In genomic region chr1:160290242-160290641, GRCm38 (mm10) we compare ENCODE assay signal across 14 mouse cellular contexts.
A peak's percentile ranks its signal among the peaks of the same experiment; 100 is the strongest.
DNase-seq lines count a peak whose midpoint lies in the region; ATAC-seq and TF ChIP-seq lines count a peak whose summit lies in the region.
"Had no signal": no experiment of that assay in that cellular context is flagged by ENCODE, and none has a peak within 500 bp of the region (broad histone marks: within the 10 kb centered on the region; RNA-seq: fewer than 3 reads in every experiment).

No protein-coding gene starts in this region.

- TF ChIP-seq CTCF in cerebellum, adult 2 months (IDR thresholded peaks at IDR 0.05; ENCODE audit: borderline replicate concordance, insufficient read depth, low read depth, low read length): no peak

- peak overlapping the region; percentile 68 to 73 for H3K27ac ChIP-seq in heart, embryonic 14.5 days (replicated peaks in 1 of 2; ENCODE audit: control insufficient read depth in 1 of 2, insufficient read depth in 1 of 2, low read depth in 2 of 2, low read length in 2 of 2)
- H3K27ac ChIP-seq in heart, embryonic 10.5 days: no peak overlapping the region
- 0 out of 2 replicates have a peak overlapping the region, but pooled peaks have one; percentile 30 for H3K27ac ChIP-seq in limb, embryonic 11.5 days (replicated peaks; ENCODE audit: low read depth, low read length)
- no peak overlapping the region for H3K27ac ChIP-seq in limb, embryonic 10.5 days
- no peak overlapping the region for H3K27ac ChIP-seq in cerebellum, adult 2 months (ENCODE audit: insufficient read depth, low read length)
- H3K27ac ChIP-seq: hindbrain, embryonic 15.5 days had no signal

- ATAC-seq in heart, embryonic 14.5 days (ENCODE audit: insufficient number of reproducible peaks, insufficient read depth, low FRiP score, low read depth): no peak
- no peak for ATAC-seq in limb, embryonic 11.5 days (ENCODE audit: insufficient number of reproducible peaks, low FRiP score, low TSS enrichment, low read depth)

- no peak overlapping the region for H3K9ac ChIP-seq in heart, embryonic 14.5 days (ENCODE audit: low read length)
- no peak overlapping the region for H3K9ac ChIP-seq in limb, embryonic 11.5 days (ENCODE audit: low read length)
- H3K9ac ChIP-seq: hindbrain, embryonic 15.5 days had no signal

- DNase-seq in heart, embryonic 10.5 days (ENCODE audit: low spot score): no peak
- no peak for DNase-seq in limb, embryonic 11.5 days (ENCODE audit: low spot score)
- no peak for DNase-seq in limb, embryonic 10.5 days (ENCODE audit: low spot score)
- DNase-seq in T-cell, adult 2 months (ENCODE audit: low spot score): peak; percentile 6
- peak; percentile 3 to 33 for DNase-seq in kidney, postnatal 36 days
- DNase-seq in cerebellum, adult 2 months: no peak
- no peak for DNase-seq in adrenal gland, postnatal 25 days
- DNase-seq: cerebellum, postnatal 36 days; gastrocnemius, postnatal 25 days; lung, postnatal 4 days had no signal

- H3K4me2 ChIP-seq in heart, embryonic 14.5 days (ENCODE audit: low read length): peak overlapping the region; percentile 25; the same call in 1 of the 2 replicates
- no peak overlapping the region for H3K4me2 ChIP-seq in limb, embryonic 11.5 days (ENCODE audit: low read depth, severe bottlenecking)
- H3K4me2 ChIP-seq: hindbrain, embryonic 15.5 days; liver, embryonic 11.5 days had no signal

- H3K4me1 ChIP-seq in heart, embryonic 14.5 days (ENCODE audit: control insufficient read depth in 2 of 2, insufficient read depth in 2 of 2, low read length in 2 of 2): peaks cover 0 to 8% of the 10 kb centered on the region in 2 experiments; a peak in 2 of 4 replicates
- H3K4me1 ChIP-seq in heart, embryonic 10.5 days: peaks cover 4% of the 10 kb centered on the region; the same call in 1 of the 2 replicates
- H3K4me1 ChIP-seq in limb, embryonic 11.5 days (ENCODE audit: control insufficient read depth, insufficient read depth, low read length): no peaks in the 10 kb centered on the region
- peaks cover 4% of the 10 kb centered on the region; the same call in 1 of the 2 replicates for H3K4me1 ChIP-seq in limb, embryonic 10.5 days
- H3K4me1 ChIP-seq in cerebellum, adult 2 months (ENCODE audit: control insufficient read depth, insufficient read depth, low read length): peaks cover 17% of the 10 kb centered on the region; the same call in 1 of the 2 replicates

- 41% methylated on average over 9 of the region's 9 CpGs for WGBS in heart, embryonic 14.5 days
- WGBS in heart, embryonic 10.5 days: 71% methylated on average over 9 of the region's 9 CpGs
- 82% methylated on average over 9 of the region's 9 CpGs for WGBS in limb, embryonic 11.5 days
- 86% methylated on average over 9 of the region's 9 CpGs for WGBS in limb, embryonic 10.5 days
- WGBS in cerebellum, adult 2 months: 75% methylated on average over 9 of the region's 9 CpGs

- no peak for TF ChIP-seq POLR2A in cerebellum, adult 2 months (IDR thresholded peaks at IDR 0.05; ENCODE audit: borderline replicate concordance, insufficient read depth, low read length)

- H3K36me3 ChIP-seq in heart, embryonic 14.5 days (ENCODE audit: control insufficient read depth, insufficient read depth, low read length): no peaks in the 10 kb centered on the region
- H3K36me3 ChIP-seq in heart, embryonic 10.5 days: no peaks in the 10 kb centered on the region
- no peaks in the 10 kb centered on the region for H3K36me3 ChIP-seq in limb, embryonic 11.5 days (ENCODE audit: control insufficient read depth, insufficient read depth, low read length)
- no peaks in the 10 kb centered on the region for H3K36me3 ChIP-seq in limb, embryonic 10.5 days
- H3K36me3 ChIP-seq: hindbrain, embryonic 15.5 days had no signal

- no peak overlapping the region for H3K4me3 ChIP-seq in heart, embryonic 14.5 days (ENCODE audit: control insufficient read depth in 1 of 2, insufficient read depth in 1 of 2, low read depth in 1 of 2, low read length in 2 of 2)
- H3K4me3 ChIP-seq in heart, embryonic 10.5 days: no peak overlapping the region
- no peak overlapping the region for H3K4me3 ChIP-seq in limb, embryonic 11.5 days (ENCODE audit: low read depth, low read length)
- H3K4me3 ChIP-seq in limb, embryonic 10.5 days: no peak overlapping the region
- H3K4me3 ChIP-seq in cerebellum, adult 2 months (replicated peaks; ENCODE audit: insufficient read depth, low read depth, low read length): no peak overlapping the region
- H3K4me3 ChIP-seq: hindbrain, embryonic 15.5 days had no signal

- H3K9me3 ChIP-seq in heart, embryonic 14.5 days (ENCODE audit: control insufficient read depth, low read length): no peaks in the 10 kb centered on the region
- H3K9me3 ChIP-seq in heart, embryonic 10.5 days: no peaks in the 10 kb centered on the region
- H3K9me3 ChIP-seq in limb, embryonic 11.5 days (ENCODE audit: control insufficient read depth, low read length): no peaks in the 10 kb centered on the region
- H3K9me3 ChIP-seq in limb, embryonic 10.5 days (replicated peaks): no peaks in the 10 kb centered on the region
- H3K9me3 ChIP-seq: hindbrain, embryonic 15.5 days had no signal

- H3K27me3 ChIP-seq in heart, embryonic 14.5 days (ENCODE audit: control insufficient read depth, insufficient read depth, low read length): no peaks in the 10 kb centered on the region
- no peaks in the 10 kb centered on the region for H3K27me3 ChIP-seq in heart, embryonic 10.5 days (ENCODE audit: insufficient read depth, poor library complexity, severe bottlenecking)
- H3K27me3 ChIP-seq in limb, embryonic 11.5 days (ENCODE audit: control insufficient read depth, insufficient read depth, low read length): no peaks in the 10 kb centered on the region
- H3K27me3 ChIP-seq in limb, embryonic 10.5 days (ENCODE audit: low read depth, poor library complexity, severe bottlenecking): no peaks in the 10 kb centered on the region
- H3K27me3 ChIP-seq in cerebellum, adult 2 months (ENCODE audit: control insufficient read depth, insufficient read depth, low read length): no peaks in the 10 kb centered on the region
- H3K27me3 ChIP-seq: CH12.LX; hindbrain, embryonic 15.5 days had no signal

Comparison
In these comparisons a context has a peak if more than half of its experiments do, and no peak if none do; other contexts are left out.
1. H3K27ac ChIP-seq: peak in heart, embryonic 14.5 days (2 of 2) and limb, embryonic 11.5 days (single experiment); none in heart, embryonic 10.5 days (single experiment), limb, embryonic 10.5 days (single experiment) and cerebellum, adult 2 months (single experiment).
2. DNase-seq: peak in T-cell, adult 2 months (single experiment) and kidney, postnatal 36 days (2 of 2); none in heart, embryonic 10.5 days (single experiment), limb, embryonic 11.5 days (single experiment), limb, embryonic 10.5 days (single experiment), cerebellum, adult 2 months (0 of 2) and adrenal gland, postnatal 25 days (single experiment).